Mouse (Mus musculus) embryonic facial prominence, embryonic 14.5 days (tissue): ENCODE results near the gene Kdm8. TPM values are rescaled to one million over a fixed set of nuclear protein-coding genes. Genes with fewer than 3 reads are reported as not detected.

Experiments used
- ATAC-seq: fragments of 200-750 bp; cut with Nextera tagmentation; 2 replicates; pipeline ENCODE4 v1.8.0; 2017; ENCODE audit warnings: low read depth, moderate number of reproducible peaks, moderate TSS enrichment
- DNase-seq: peaks from one replicate; pipeline ENCODE4 v3.0.0-alpha.2; 2015; ENCODE audit warnings: low spot score
- H3K27ac ChIP-seq: fragments of 300-500 bp; sonication (generic); replicated peaks from 2 replicates; pipeline ENCODE4 v1.5.1; 2014; ENCODE audit warnings: low read depth, mild to moderate bottlenecking, low read length, moderate library complexity
- H3K27me3 ChIP-seq: fragments of 300-500 bp; sonication (generic); replicated peaks from 2 replicates; pipeline ENCODE4 v1.6.1; 2014; ENCODE audit warnings: low read length; ENCODE audit not compliant: control insufficient read depth, insufficient read depth
- H3K36me3 ChIP-seq: fragments of 300-500 bp; sonication (generic); 2 replicates; pipeline ENCODE4 v1.6.1; 2014; ENCODE audit warnings: low read length, mixed read lengths; ENCODE audit not compliant: control insufficient read depth, insufficient read depth
- H3K4me1 ChIP-seq: fragments of 300-500 bp; sonication (generic); 2 replicates; pipeline ENCODE4 v1.6.1; 2014; ENCODE audit warnings: antibody characterized with exemption, low read length; ENCODE audit not compliant: control insufficient read depth, insufficient read depth
- H3K4me2 ChIP-seq: fragments of 300-500 bp; sonication (generic); 2 replicates; pipeline ENCODE4 v1.6.1; 2014; ENCODE audit warnings: low read depth, mild to moderate bottlenecking, low read length, moderate library complexity, mixed read lengths
- H3K4me3 ChIP-seq: fragments of 300-500 bp; sonication (generic); 2 replicates; pipeline ENCODE4 v1.5.1; 2014; ENCODE audit warnings: low read depth, mild to moderate bottlenecking, low read length
- H3K9ac ChIP-seq: fragments of 300-500 bp; sonication (generic); 2 replicates; pipeline ENCODE4 v1.6.1; 2014; ENCODE audit warnings: low read depth, mild to moderate bottlenecking, low read length, moderate library complexity, mixed read lengths
- H3K9me3 ChIP-seq: fragments of 300-500 bp; sonication (generic); 2 replicates; pipeline ENCODE4 v1.6.1; 2016; ENCODE audit warnings: low read length; ENCODE audit not compliant: control insufficient read depth
- WGBS: fragments of 180-500 bp; shearing (Covaris S2); extraction: QIAGEN DNeasy Blood & Tissue Kit; methylation state at CpG from one replicate; pipeline ENCODE4 v1.1.7; 2014; 5-methylcytosine and 5-hydroxymethylcytosine counted together
- polyA plus RNA-seq: library from polyadenylated mRNA; unstranded; fragments of >200 nt; fragmentation: Nextera tagmentation; extraction: Ambion mirVana; gene quantifications from 2 replicates; pipeline ENCODE4 v1.2.1, GENCODE M21; 2014

Kdm8 gene
- 6.9 and 8.7 TPM in 2 replicates for polyA plus RNA-seq

- Histone ChIP-seq H3K36me3 (no peaks in the 10 kb centered on the region), H3K9me3 (no peaks in the 10 kb centered on the region), H3K27ac (peak within 1 kb of the TSS; percentile 96), H3K4me2 (peak within 1 kb of the TSS; percentile 82), H3K4me1 (peaks cover 7% of the 10 kb centered on the region), H3K4me3 (peak within 1 kb of the TSS; percentile 53), H3K27me3 (no peaks in the 10 kb centered on the region), H3K9ac (peak within 1 kb of the TSS; percentile 74)
- peak; percentile 98 for ATAC-seq
- DNase-seq: peak; percentile 99
- 1% methylated on average over 59 of the region's 61 CpGs for WGBS
Measured at GRCm38 (mm10) chr7:125444464-125445401, at the start of gene Kdm8. Kdm8 (plus strand) TSS chr7:125444676.

- H3K9ac ChIP-seq: no peak overlapping the region
- DNase-seq (peak; percentile 15), ATAC-seq (no peak)
- H3K4me2 ChIP-seq: no peak overlapping the region
- no peaks in the 10 kb centered on the region for H3K36me3 ChIP-seq
- 82% methylated on average over 8 of the region's 8 CpGs for WGBS
- no peaks in the 10 kb centered on the region for H3K9me3 ChIP-seq
- peaks cover under 1% of the 10 kb centered on the region; the same call in 1 of the 2 replicates for H3K4me1 ChIP-seq
- no peak overlapping the region for H3K27ac ChIP-seq
- no peak overlapping the region for H3K4me3 ChIP-seq
- H3K27me3 ChIP-seq: no peaks in the 10 kb centered on the region
Measured at GRCm38 (mm10) chr7:125398116-125398515, 46.4 kb upstream of the Kdm8 start.

GRCm38 (mm10) chr7:125398687-125399086 is 45.8 kb upstream of the Kdm8 start:
- no peaks in the 10 kb centered on the region for H3K4me1 ChIP-seq
- ATAC-seq (no peak), DNase-seq (no peak)
- H3K27ac ChIP-seq: no peak overlapping the region
- H3K27me3 ChIP-seq: no peaks in the 10 kb centered on the region
- no peak overlapping the region for H3K4me2 ChIP-seq
- 63% methylated on average over 6 of the region's 6 CpGs for WGBS
- no peak overlapping the region for H3K9ac ChIP-seq
- H3K4me3 ChIP-seq: no peak overlapping the region
- H3K9me3 ChIP-seq: no peaks in the 10 kb centered on the region
- no peaks in the 10 kb centered on the region for H3K36me3 ChIP-seq

GRCm38 (mm10) chr7:125407136-125407535 is 37.3 kb upstream of the Kdm8 start:
- Histone ChIP-seq H3K4me2 (no peak overlapping the region), H3K36me3 (no peaks in the 10 kb centered on the region), H3K9me3 (no peaks in the 10 kb centered on the region), H3K27me3 (no peaks in the 10 kb centered on the region), H3K4me3 (no peak overlapping the region), H3K4me1 (no peaks in the 10 kb centered on the region), H3K9ac (no peak overlapping the region), H3K27ac (no peak overlapping the region)
- no peak for DNase-seq
- no peak for ATAC-seq
- WGBS: 82% methylated on average over 6 of the region's 6 CpGs

- H3K4me3 ChIP-seq: no peak overlapping the region
- no peak overlapping the region for H3K4me2 ChIP-seq
- no peaks in the 10 kb centered on the region for H3K9me3 ChIP-seq
- H3K9ac ChIP-seq: no peak overlapping the region
- no peak overlapping the region for H3K27ac ChIP-seq
- ATAC-seq (no peak), DNase-seq (no peak)
- WGBS: 88% methylated on average over 1 of the region's 1 CpGs
- no peaks in the 10 kb centered on the region for H3K36me3 ChIP-seq
- H3K4me1 ChIP-seq: no peaks in the 10 kb centered on the region
- H3K27me3 ChIP-seq: no peaks in the 10 kb centered on the region
Measured at GRCm38 (mm10) chr7:125415087-125415486, 29.4 kb upstream of the Kdm8 start.

- 82% methylated on average over 4 of the region's 4 CpGs for WGBS
- Histone ChIP-seq H3K27me3 (no peaks in the 10 kb centered on the region), H3K9me3 (no peaks in the 10 kb centered on the region), H3K4me1 (no peaks in the 10 kb centered on the region), H3K9ac (no peak overlapping the region), H3K36me3 (no peaks in the 10 kb centered on the region), H3K4me2 (no peak overlapping the region), H3K27ac (no peak overlapping the region), H3K4me3 (no peak overlapping the region)
- ATAC-seq (no peak), DNase-seq (no peak)
Measured at GRCm38 (mm10) chr7:125415776-125416175, 28.7 kb upstream of the Kdm8 start.

- Histone ChIP-seq H3K9me3 (no peaks in the 10 kb centered on the region), H3K4me1 (no peaks in the 10 kb centered on the region), H3K9ac (no peak overlapping the region), H3K27me3 (no peaks in the 10 kb centered on the region), H3K4me2 (no peak overlapping the region), H3K36me3 (no peaks in the 10 kb centered on the region), H3K4me3 (no peak overlapping the region), H3K27ac (no peak overlapping the region)
- 69% methylated on average over 5 of the region's 5 CpGs for WGBS
- ATAC-seq (no peak), DNase-seq (no peak)
Measured at GRCm38 (mm10) chr7:125416762-125417161, 27.7 kb upstream of the Kdm8 start.

GRCm38 (mm10) chr7:125418413-125418812 is 26.1 kb upstream of the Kdm8 start:
- 14% methylated on average over 3 of the region's 3 CpGs for WGBS
- H3K9me3 ChIP-seq: no peaks in the 10 kb centered on the region
- H3K4me3 ChIP-seq: no peak overlapping the region
- H3K36me3 ChIP-seq: no peaks in the 10 kb centered on the region
- no peak overlapping the region for H3K27ac ChIP-seq
- DNase-seq (peak; percentile 33), ATAC-seq (0 out of 2 replicates have a peak, but pooled peaks have one; percentile 37)
- no peaks in the 10 kb centered on the region for H3K4me1 ChIP-seq
- no peak overlapping the region for H3K9ac ChIP-seq
- H3K4me2 ChIP-seq: no peak overlapping the region
- H3K27me3 ChIP-seq: no peaks in the 10 kb centered on the region

GRCm38 (mm10) chr7:125420190-125420589 is 24.3 kb upstream of the Kdm8 start:
- WGBS: 74% methylated on average over 2 of the region's 2 CpGs
- Histone ChIP-seq H3K4me3 (no peak overlapping the region), H3K27ac (no peak overlapping the region), H3K4me2 (no peak overlapping the region), H3K36me3 (no peaks in the 10 kb centered on the region), H3K27me3 (no peaks in the 10 kb centered on the region), H3K9ac (no peak overlapping the region), H3K4me1 (no peaks in the 10 kb centered on the region), H3K9me3 (no peaks in the 10 kb centered on the region)
- ATAC-seq (no peak), DNase-seq (no peak)
